Mouse (Mus musculus): Measurements from ENCODE around the gene Gnmt. TPM values are rescaled to one million over a fixed set of nuclear protein-coding genes. Genes with fewer than 3 reads are reported as not detected.
A peak's percentile ranks its signal among the peaks of the same experiment; 100 is the strongest.

Gene Gnmt
- polyA plus RNA-seq, 1 experiment from 2014 or later: 1.2 TPM

GRCm38 (mm10) chr17:46734055-46734454, 5.1 kb upstream of the Gnmt start:
- ATAC-seq (ENCODE audit: low read depth) (no peak), DNase-seq (ENCODE audit: low spot score) (no peak)
- H3K36me3 ChIP-seq (ENCODE audit: control insufficient read depth, insufficient read depth, low read length): peaks cover 30% of the 10 kb centered on the region
- H3K4me3 ChIP-seq (ENCODE audit: low read depth, low read length): no peak overlapping the region
- H3K4me2 ChIP-seq (ENCODE audit: low read depth, low read length): no peak overlapping the region
- peaks cover 3% of the 10 kb centered on the region; the same call in 1 of the 2 replicates for H3K27me3 ChIP-seq (replicated peaks; ENCODE audit: control insufficient read depth, insufficient read depth, low read length)
- 96% methylated on average over 3 of the region's 3 CpGs for WGBS
- H3K9ac ChIP-seq (ENCODE audit: low read depth, low read length): no peak overlapping the region
- no peak overlapping the region for H3K27ac ChIP-seq (replicated peaks; ENCODE audit: low read depth, low read length)
- no peaks in the 10 kb centered on the region for H3K9me3 ChIP-seq (ENCODE audit: control insufficient read depth, low read length)
- no peaks in the 10 kb centered on the region for H3K4me1 ChIP-seq (ENCODE audit: control insufficient read depth, insufficient read depth, low read length)

GRCm38 (mm10) chr17:46728496-46728895, 472 bp downstream of the Gnmt start:
- Histone ChIP-seq H3K4me2 (ENCODE audit: low read depth, low read length) (peak overlapping the region; percentile 43), H3K27me3 (replicated peaks; ENCODE audit: control insufficient read depth, insufficient read depth, low read length) (peaks cover 16% of the 10 kb centered on the region), H3K27ac (replicated peaks; ENCODE audit: low read depth, low read length) (no peak overlapping the region), H3K36me3 (ENCODE audit: control insufficient read depth, insufficient read depth, low read length) (peaks cover 24% of the 10 kb centered on the region; the same call in 1 of the 2 replicates), H3K4me3 (ENCODE audit: low read depth, low read length) (0 out of 2 replicates have a peak overlapping the region, but pooled peaks have one; percentile 19), H3K9me3 (ENCODE audit: control insufficient read depth, low read length) (no peaks in the 10 kb centered on the region), H3K4me1 (ENCODE audit: control insufficient read depth, insufficient read depth, low read length) (no peaks in the 10 kb centered on the region), H3K9ac (ENCODE audit: low read depth, low read length) (peak overlapping the region; percentile 48)
- DNase-seq (ENCODE audit: low spot score) (no peak), ATAC-seq (ENCODE audit: low read depth) (no peak)
- WGBS: 40% methylated on average over 11 of the region's 11 CpGs

GRCm38 (mm10) chr17:46728021-46728420, 947 bp downstream of the Gnmt start:
- no peaks in the 10 kb centered on the region for H3K9me3 ChIP-seq (ENCODE audit: control insufficient read depth, low read length)
- H3K9ac ChIP-seq (ENCODE audit: low read depth, low read length): no peak overlapping the region
- ATAC-seq (ENCODE audit: low read depth) (no peak), DNase-seq (ENCODE audit: low spot score) (no peak)
- 42% methylated on average over 6 of the region's 6 CpGs for WGBS
- H3K36me3 ChIP-seq (ENCODE audit: control insufficient read depth, insufficient read depth, low read length): peaks cover 29% of the 10 kb centered on the region; the same call in 1 of the 2 replicates
- H3K4me1 ChIP-seq (ENCODE audit: control insufficient read depth, insufficient read depth, low read length): no peaks in the 10 kb centered on the region
- no peak overlapping the region for H3K4me2 ChIP-seq (ENCODE audit: low read depth, low read length)
- H3K4me3 ChIP-seq (ENCODE audit: low read depth, low read length): no peak overlapping the region
- H3K27ac ChIP-seq (replicated peaks; ENCODE audit: low read depth, low read length): no peak overlapping the region
- peaks cover 16% of the 10 kb centered on the region for H3K27me3 ChIP-seq (replicated peaks; ENCODE audit: control insufficient read depth, insufficient read depth, low read length)

- no peak for DNase-seq (ENCODE audit: low spot score)
- peaks cover 33% of the 10 kb centered on the region; the same call in 1 of the 2 replicates for H3K36me3 ChIP-seq (ENCODE audit: control insufficient read depth, insufficient read depth, low read length)
- H3K4me1 ChIP-seq (ENCODE audit: control insufficient read depth, insufficient read depth, low read length): no peaks in the 10 kb centered on the region
- H3K27ac ChIP-seq (replicated peaks; ENCODE audit: low read depth, low read length): no peak overlapping the region
- WGBS: 90% methylated on average over 11 of the region's 11 CpGs
- ATAC-seq (ENCODE audit: low read depth): no peak
- no peaks in the 10 kb centered on the region for H3K9me3 ChIP-seq (ENCODE audit: control insufficient read depth, low read length)
- no peak overlapping the region for H3K9ac ChIP-seq (ENCODE audit: low read depth, low read length)
- H3K4me3 ChIP-seq (ENCODE audit: low read depth, low read length): no peak overlapping the region
- H3K27me3 ChIP-seq (replicated peaks; ENCODE audit: control insufficient read depth, insufficient read depth, low read length): peaks cover 16% of the 10 kb centered on the region
- H3K4me2 ChIP-seq (ENCODE audit: low read depth, low read length): no peak overlapping the region
Measured at GRCm38 (mm10) chr17:46727271-46727670, 1.7 kb downstream of the Gnmt start.

- no peaks in the 10 kb centered on the region for H3K9me3 ChIP-seq (ENCODE audit: control insufficient read depth, low read length)
- 91% methylated on average over 25 of the region's 26 CpGs for WGBS
- H3K27me3 ChIP-seq (replicated peaks; ENCODE audit: control insufficient read depth, insufficient read depth, low read length): peaks cover 16% of the 10 kb centered on the region
- no peaks in the 10 kb centered on the region for H3K4me1 ChIP-seq (ENCODE audit: control insufficient read depth, insufficient read depth, low read length)
- no peak for ATAC-seq (ENCODE audit: low read depth)
- no peak overlapping the region for H3K27ac ChIP-seq (replicated peaks; ENCODE audit: low read depth, low read length)
- no peak overlapping the region for H3K4me3 ChIP-seq (ENCODE audit: low read depth, low read length)
- no peak for DNase-seq (ENCODE audit: low spot score)
- no peak overlapping the region for H3K9ac ChIP-seq (ENCODE audit: low read depth, low read length)
- no peak overlapping the region for H3K4me2 ChIP-seq (ENCODE audit: low read depth, low read length)
- peaks cover 45% of the 10 kb centered on the region; the same call in 1 of the 2 replicates for H3K36me3 ChIP-seq (ENCODE audit: control insufficient read depth, insufficient read depth, low read length)
Measured at GRCm38 (mm10) chr17:46725731-46726645, 3.0 kb downstream of the Gnmt start.

GRCm38 (mm10) chr17:46725273-46725672, 3.7 kb downstream of the Gnmt start:
- no peaks in the 10 kb centered on the region for H3K4me1 ChIP-seq (ENCODE audit: control insufficient read depth, insufficient read depth, low read length)
- no peak overlapping the region for H3K27ac ChIP-seq (replicated peaks; ENCODE audit: low read depth, low read length)
- WGBS: 58% methylated on average over 9 of the region's 9 CpGs
- H3K27me3 ChIP-seq (replicated peaks; ENCODE audit: control insufficient read depth, insufficient read depth, low read length): peaks cover 16% of the 10 kb centered on the region
- DNase-seq (ENCODE audit: low spot score) (peak; percentile 31), ATAC-seq (ENCODE audit: low read depth) (peak; percentile 21; the same call in 1 of the 2 replicates)
- no peak overlapping the region for H3K4me3 ChIP-seq (ENCODE audit: low read depth, low read length)
- no peaks in the 10 kb centered on the region for H3K9me3 ChIP-seq (ENCODE audit: control insufficient read depth, low read length)
- no peak overlapping the region for H3K9ac ChIP-seq (ENCODE audit: low read depth, low read length)
- H3K36me3 ChIP-seq (ENCODE audit: control insufficient read depth, insufficient read depth, low read length): peaks cover 52% of the 10 kb centered on the region; the same call in 1 of the 2 replicates
- H3K4me2 ChIP-seq (ENCODE audit: low read depth, low read length): no peak overlapping the region

GRCm38 (mm10) chr17:46724477-46725084, 4.4 kb downstream of the Gnmt start:
- peaks cover 16% of the 10 kb centered on the region for H3K27me3 ChIP-seq (replicated peaks; ENCODE audit: control insufficient read depth, insufficient read depth, low read length)
- no peak overlapping the region for H3K27ac ChIP-seq (replicated peaks; ENCODE audit: low read depth, low read length)
- H3K4me1 ChIP-seq (ENCODE audit: control insufficient read depth, insufficient read depth, low read length): no peaks in the 10 kb centered on the region
- no peak overlapping the region for H3K4me2 ChIP-seq (ENCODE audit: low read depth, low read length)
- ATAC-seq (ENCODE audit: low read depth): no peak
- no peak for DNase-seq (ENCODE audit: low spot score)
- H3K9ac ChIP-seq (ENCODE audit: low read depth, low read length): no peak overlapping the region
- H3K4me3 ChIP-seq (ENCODE audit: low read depth, low read length): no peak overlapping the region
- peaks cover 59% of the 10 kb centered on the region; the same call in 1 of the 2 replicates for H3K36me3 ChIP-seq (ENCODE audit: control insufficient read depth, insufficient read depth, low read length)
- H3K9me3 ChIP-seq (ENCODE audit: control insufficient read depth, low read length): no peaks in the 10 kb centered on the region
- 83% methylated on average over 14 of the region's 20 CpGs for WGBS

- 88% methylated on average over 7 of the region's 7 CpGs for WGBS
- peaks cover 60% of the 10 kb centered on the region; the same call in 1 of the 2 replicates for H3K36me3 ChIP-seq (ENCODE audit: control insufficient read depth, insufficient read depth, low read length)
- H3K27ac ChIP-seq (replicated peaks; ENCODE audit: low read depth, low read length): no peak overlapping the region
- H3K4me3 ChIP-seq (ENCODE audit: low read depth, low read length): no peak overlapping the region
- no peaks in the 10 kb centered on the region for H3K4me1 ChIP-seq (ENCODE audit: control insufficient read depth, insufficient read depth, low read length)
- no peaks in the 10 kb centered on the region for H3K27me3 ChIP-seq (replicated peaks; ENCODE audit: control insufficient read depth, insufficient read depth, low read length)
- no peak overlapping the region for H3K9ac ChIP-seq (ENCODE audit: low read depth, low read length)
- no peak overlapping the region for H3K4me2 ChIP-seq (ENCODE audit: low read depth, low read length)
- DNase-seq (ENCODE audit: low spot score) (no peak), ATAC-seq (ENCODE audit: low read depth) (no peak)
- H3K9me3 ChIP-seq (ENCODE audit: control insufficient read depth, low read length): no peaks in the 10 kb centered on the region
Measured at GRCm38 (mm10) chr17:46721077-46721476, 7.9 kb downstream of the Gnmt start.
